Mouse (Mus musculus): ENCODE measurements around the gene Zkscan6.

GRCm38 (mm10) chr11:65818193-65818592, 11.2 kb downstream of the Zkscan6 start:
- no peak for TF ChIP-seq CTCF (IDR thresholded peaks at IDR 0.05; ENCODE audit: low read depth)
- TF ChIP-seq EP300 (optimal IDR thresholded peaks at IDR 0.05), result no peak
